Mouse (Mus musculus) spleen, adult 2 months (tissue): ENCODE measurements around the gene Ccdc80.

Source experiments
- CTCF ChIP-seq: fragments of 200-500 bp; IDR thresholded peaks from 2 replicates; pipeline ENCODE4 v1.5.1; 2011; ENCODE audit warnings: mild to moderate bottlenecking, inconsistent platforms; ENCODE audit not compliant: insufficient read depth, insufficient read length, insufficient replicate concordance; ENCODE audit errors: extremely low read depth
- POLR2A ChIP-seq: fragments of 200-500 bp; IDR thresholded peaks from 2 replicates; pipeline ENCODE4 v1.6.1; 2011; ENCODE audit warnings: low read depth, low read length, inconsistent platforms

DNA sequence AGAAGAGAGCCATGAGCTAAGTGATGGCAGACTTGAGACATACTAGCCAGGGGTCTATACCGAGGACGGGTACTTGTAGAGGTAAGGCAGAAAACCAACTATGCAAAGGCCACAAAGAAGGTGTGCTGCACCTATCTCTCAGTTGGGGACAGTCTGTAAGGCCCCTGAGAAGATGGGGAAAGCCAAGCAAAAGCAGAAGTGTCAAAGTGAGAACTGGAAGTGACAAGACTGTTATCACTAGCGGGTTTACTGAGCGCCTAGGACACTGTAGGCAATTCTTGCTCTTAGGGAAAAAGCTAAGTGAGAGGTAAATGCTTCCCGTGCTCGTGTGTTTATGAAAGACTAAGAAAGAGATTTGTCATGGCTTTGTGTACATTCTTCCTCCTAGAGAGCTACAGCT is 51.9 kb downstream of the Ccdc80 start:
- no peak for TF ChIP-seq POLR2A
- no peak for TF ChIP-seq CTCF
